Mouse (Mus musculus): ENCODE measurements around the gene Lsm14b.

DNA sequence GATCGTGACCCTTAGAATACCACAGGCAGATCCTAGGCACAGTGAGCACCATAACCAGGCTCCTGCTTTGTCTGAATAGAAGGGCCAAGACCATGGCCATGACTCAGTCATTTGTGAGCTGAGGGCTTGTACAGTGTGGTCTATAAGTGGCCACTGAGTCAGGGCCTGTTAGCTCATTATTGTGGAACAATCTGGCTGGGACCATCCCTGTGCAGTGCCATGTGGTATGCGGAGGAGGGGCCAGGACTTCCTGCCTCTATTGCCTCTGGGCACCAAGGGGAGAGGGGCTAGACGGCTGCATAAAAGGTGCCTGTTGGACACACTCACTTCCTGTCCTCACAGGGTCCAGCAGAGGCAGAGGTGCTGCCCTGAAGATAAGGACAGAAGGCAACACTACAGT, 9.2 kb downstream of the Lsm14b start:
- TF ChIP-seq CTCF (IDR thresholded peaks at IDR 0.05; ENCODE audit: low read depth) (no peak), EP300 (optimal IDR thresholded peaks at IDR 0.05) (no peak)
